Mouse (Mus musculus) liver, embryonic 16.5 days (tissue): ENCODE data around the gene Gm19935. TPM values are rescaled to one million over a fixed set of nuclear protein-coding genes. Genes with fewer than 3 reads are reported as not detected.

Experiments
- ATAC-seq: fragments of 200-750 bp; cut with Nextera tagmentation; 2 replicates; pipeline ENCODE4 v1.8.0; 2017; ENCODE audit warnings: low read depth, mild to moderate bottlenecking, moderate number of reproducible peaks, moderate library complexity
- H3K27ac ChIP-seq: fragments of 300-500 bp; sonication (generic); 2 replicates; pipeline ENCODE4 v1.5.1; 2014; ENCODE audit warnings: mild to moderate bottlenecking, low read length
- H3K27me3 ChIP-seq: fragments of 300-500 bp; sonication (generic); 2 replicates; pipeline ENCODE4 v1.6.1; 2014; ENCODE audit warnings: low read depth, low read length, mixed read lengths; ENCODE audit not compliant: control insufficient read depth, insufficient read depth
- H3K36me3 ChIP-seq: fragments of 300-500 bp; sonication (generic); 2 replicates; pipeline ENCODE4 v1.6.1; 2014; ENCODE audit warnings: mild to moderate bottlenecking; ENCODE audit not compliant: control insufficient read depth, insufficient read depth
- H3K4me1 ChIP-seq: fragments of 300-500 bp; sonication (generic); 2 replicates; pipeline ENCODE4 v1.6.1; 2014; ENCODE audit warnings: low read depth, low read length, mixed read lengths; ENCODE audit not compliant: control insufficient read depth
- H3K4me2 ChIP-seq: fragments of 300-500 bp; sonication (generic); 2 replicates; pipeline ENCODE4 v1.6.1; 2014; ENCODE audit warnings: low read depth, low read length, mixed read lengths
- H3K4me3 ChIP-seq: fragments of 300-500 bp; sonication (generic); 2 replicates; pipeline ENCODE4 v1.5.1; 2014; ENCODE audit warnings: low read depth, mild to moderate bottlenecking, low read length
- H3K9ac ChIP-seq: fragments of 300-500 bp; sonication (generic); 2 replicates; pipeline ENCODE4 v1.6.1; 2014; ENCODE audit warnings: low read depth, low read length
- H3K9me3 ChIP-seq: fragments of 300-500 bp; sonication (generic); replicated peaks from 2 replicates; pipeline ENCODE4 v1.6.1; 2016; ENCODE audit warnings: low read length; ENCODE audit not compliant: control insufficient read depth
- WGBS: fragments of 180-500 bp; shearing (Covaris S2); extraction: QIAGEN DNeasy Blood & Tissue Kit; methylation state at CpG from one replicate; pipeline ENCODE4 v1.1.7; 2014; ENCODE audit not compliant: insufficient replicate concordance; 5-methylcytosine and 5-hydroxymethylcytosine counted together
- polyA plus RNA-seq: library from polyadenylated mRNA; unstranded; fragments of >200 nt; fragmentation: Nextera tagmentation; extraction: Ambion mirVana; gene quantifications from 2 replicates; pipeline ENCODE4 v1.2.1, GENCODE M21; 2015

The Gm19935 gene
- polyA plus RNA-seq, 1 experiment from 2014 or later = not detected

- Histone ChIP-seq H3K4me2 (no peak overlapping the region), H3K9me3 (no peaks in the 10 kb centered on the region), H3K27me3 (no peaks in the 10 kb centered on the region), H3K27ac (no peak overlapping the region), H3K9ac (no peak overlapping the region), H3K4me3 (no peak overlapping the region), H3K36me3 (no peaks in the 10 kb centered on the region), H3K4me1 (no peaks in the 10 kb centered on the region)
- no peak for ATAC-seq
- 67% methylated on average over 11 of the region's 11 CpGs for WGBS
Observed at GRCm38 (mm10) chr8:90849462-90850050, 32.4 kb upstream of the Gm19935 start.

GRCm38 (mm10) chr8:90847980-90848379, 30.8 kb upstream of the Gm19935 start:
- no peaks in the 10 kb centered on the region for H3K36me3 ChIP-seq
- no peaks in the 10 kb centered on the region for H3K27me3 ChIP-seq
- H3K9me3 ChIP-seq = no peaks in the 10 kb centered on the region
- H3K4me2 ChIP-seq = no peak overlapping the region
- H3K4me1 ChIP-seq = no peaks in the 10 kb centered on the region
- H3K27ac ChIP-seq = no peak overlapping the region
- ATAC-seq = no peak
- WGBS = 73% methylated on average over 7 of the region's 7 CpGs
- no peak overlapping the region for H3K4me3 ChIP-seq
- H3K9ac ChIP-seq = no peak overlapping the region

GRCm38 (mm10) chr8:90844179-90844967, 27.2 kb upstream of the Gm19935 start:
- H3K9ac ChIP-seq = no peak overlapping the region
- no peaks in the 10 kb centered on the region for H3K4me1 ChIP-seq
- no peaks in the 10 kb centered on the region for H3K27me3 ChIP-seq
- H3K4me3 ChIP-seq = no peak overlapping the region
- no peaks in the 10 kb centered on the region for H3K36me3 ChIP-seq
- ATAC-seq = no peak
- no peak overlapping the region for H3K27ac ChIP-seq
- H3K4me2 ChIP-seq = no peak overlapping the region
- no peaks in the 10 kb centered on the region for H3K9me3 ChIP-seq
- WGBS = 51% methylated on average over 9 of the region's 9 CpGs

GRCm38 (mm10) chr8:90843127-90843526, 25.9 kb upstream of the Gm19935 start:
- Histone ChIP-seq H3K9ac (no peak overlapping the region), H3K36me3 (no peaks in the 10 kb centered on the region), H3K9me3 (no peaks in the 10 kb centered on the region), H3K27me3 (no peaks in the 10 kb centered on the region), H3K27ac (no peak overlapping the region), H3K4me3 (no peak overlapping the region), H3K4me1 (no peaks in the 10 kb centered on the region), H3K4me2 (no peak overlapping the region)
- WGBS = 62% methylated on average over 6 of the region's 6 CpGs
- ATAC-seq = no peak

- Histone ChIP-seq H3K27me3 (no peaks in the 10 kb centered on the region), H3K4me1 (no peaks in the 10 kb centered on the region), H3K9me3 (no peaks in the 10 kb centered on the region), H3K27ac (no peak overlapping the region), H3K4me3 (no peak overlapping the region), H3K9ac (no peak overlapping the region), H3K4me2 (no peak overlapping the region), H3K36me3 (no peaks in the 10 kb centered on the region)
- WGBS = 51% methylated on average over 13 of the region's 13 CpGs
- no peak for ATAC-seq
Observed at GRCm38 (mm10) chr8:90841321-90841720, 24.1 kb upstream of the Gm19935 start.

- WGBS = 42% methylated on average over 11 of the region's 11 CpGs
- Histone ChIP-seq H3K36me3 (no peaks in the 10 kb centered on the region), H3K4me2 (no peak overlapping the region), H3K4me1 (no peaks in the 10 kb centered on the region), H3K9me3 (no peaks in the 10 kb centered on the region), H3K4me3 (no peak overlapping the region), H3K27ac (no peak overlapping the region), H3K9ac (no peak overlapping the region), H3K27me3 (no peaks in the 10 kb centered on the region)
- no peak for ATAC-seq
Observed at GRCm38 (mm10) chr8:90839725-90840714, 22.8 kb upstream of the Gm19935 start.

GRCm38 (mm10) chr8:90837440-90837839, 20.2 kb upstream of the Gm19935 start:
- no peaks in the 10 kb centered on the region; the same call in 1 of the 2 replicates for H3K4me1 ChIP-seq
- H3K27me3 ChIP-seq = no peaks in the 10 kb centered on the region
- WGBS = 79% methylated on average over 6 of the region's 6 CpGs
- H3K36me3 ChIP-seq = no peaks in the 10 kb centered on the region
- no peak overlapping the region for H3K4me3 ChIP-seq
- H3K4me2 ChIP-seq = no peak overlapping the region
- H3K9ac ChIP-seq = no peak overlapping the region
- ATAC-seq = no peak
- H3K9me3 ChIP-seq = no peaks in the 10 kb centered on the region
- no peak overlapping the region for H3K27ac ChIP-seq

- no peak overlapping the region for H3K4me3 ChIP-seq
- WGBS = 49% methylated on average over 3 of the region's 3 CpGs
Observed at GRCm38 (mm10) chr8:90834321-90834672, 17.1 kb upstream of the Gm19935 start.

More at GRCm38 (mm10) chr8:90834321-90834672, 17.1 kb upstream of the Gm19935 start:
- Histone ChIP-seq H3K9ac (no peak overlapping the region), H3K4me2 (no peak overlapping the region), H3K27me3 (no peaks in the 10 kb centered on the region), H3K27ac (no peak overlapping the region), H3K9me3 (no peaks in the 10 kb centered on the region), H3K4me1 (peaks cover 6% of the 10 kb centered on the region; the same call in 1 of the 2 replicates), H3K36me3 (no peaks in the 10 kb centered on the region)
- no peak for ATAC-seq
